Comparison of ENCODE assay signal across 22 mouse cellular contexts in the genomic region with DNA sequence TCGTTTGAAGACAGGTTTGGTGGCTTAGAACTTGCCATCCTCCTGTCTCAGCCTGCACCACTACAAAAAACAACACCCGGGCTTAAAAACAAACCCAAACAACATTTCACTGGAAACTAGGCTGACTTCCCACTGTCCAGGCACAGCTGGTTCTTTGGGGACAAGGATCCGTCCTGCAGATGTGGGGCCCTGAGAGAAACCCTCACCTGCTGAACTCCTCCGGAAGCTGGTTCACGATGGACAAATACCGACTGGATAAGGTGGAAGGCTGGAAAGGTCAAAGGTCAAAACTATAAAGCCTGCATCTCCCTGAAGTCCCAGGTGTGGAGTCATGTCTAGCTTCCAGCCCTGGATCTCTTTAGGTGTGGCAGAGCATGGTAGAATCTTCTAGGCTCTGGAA. TPM values are rescaled to one million over a fixed set of nuclear protein-coding genes. Genes with fewer than 3 reads are reported as not detected.
DNase-seq lines count a peak whose midpoint lies in the region; ATAC-seq and TF ChIP-seq lines count a peak whose summit lies in the region.
"Had no signal": no experiment of that assay in that cellular context is flagged by ENCODE, and none has a peak within 500 bp of the region (broad histone marks: within the 10 kb centered on the region; RNA-seq: fewer than 3 reads in every experiment).

No protein-coding gene starts in this region.

- H3K9ac ChIP-seq in intestine, embryonic 16.5 days (ENCODE audit: low read depth, low read length): no peak overlapping the region
- no peak overlapping the region for H3K9ac ChIP-seq in intestine, embryonic 15.5 days
- H3K9ac ChIP-seq in forebrain, embryonic 12.5 days: no peak overlapping the region
- H3K9ac ChIP-seq: embryonic facial prominence, embryonic 15.5 days; forebrain, embryonic 15.5 days; hindbrain, embryonic 13.5 days had no signal

- 0 out of 2 replicates have a peak, but pooled peaks cover 4% of the 10 kb centered on the region for H3K27me3 ChIP-seq in intestine, embryonic 16.5 days (replicated peaks; ENCODE audit: control insufficient read depth, insufficient read depth, low read length)
- H3K27me3 ChIP-seq in intestine, embryonic 15.5 days (replicated peaks): no peaks in the 10 kb centered on the region
- no peaks in the 10 kb centered on the region for H3K27me3 ChIP-seq in thymus, adult 2 months (ENCODE audit: control insufficient read depth, insufficient read depth, low read length)
- peaks cover 82% of the 10 kb centered on the region for H3K27me3 ChIP-seq in forebrain, embryonic 12.5 days
- H3K27me3 ChIP-seq: embryonic facial prominence, embryonic 15.5 days had no signal

- no peaks in the 10 kb centered on the region for H3K9me3 ChIP-seq in intestine, embryonic 16.5 days (ENCODE audit: control insufficient read depth, low read length)
- no peaks in the 10 kb centered on the region for H3K9me3 ChIP-seq in intestine, embryonic 15.5 days
- H3K9me3 ChIP-seq in forebrain, embryonic 12.5 days: no peaks in the 10 kb centered on the region
- H3K9me3 ChIP-seq: embryonic facial prominence, embryonic 15.5 days; forebrain, embryonic 15.5 days; heart, embryonic 10.5 days; heart, embryonic 13.5 days; hindbrain, embryonic 13.5 days had no signal

- H3K27ac ChIP-seq in intestine, embryonic 16.5 days (ENCODE audit: low read length): peak overlapping the region; percentile 12; the same call in 1 of the 2 replicates
- no peak overlapping the region for H3K27ac ChIP-seq in intestine, embryonic 15.5 days
- H3K27ac ChIP-seq in thymus, adult 2 months (ENCODE audit: control insufficient read depth, insufficient read depth, low read length): peak overlapping the region; percentile 36; the same call in 1 of the 2 replicates
- H3K27ac ChIP-seq in forebrain, embryonic 12.5 days: no peak overlapping the region
- H3K27ac ChIP-seq: forebrain, embryonic 15.5 days; heart, adult 2 months; hindbrain, embryonic 13.5 days had no signal

- no peak for ATAC-seq in intestine, embryonic 16.5 days
- no peak for ATAC-seq in intestine, embryonic 15.5 days
- ATAC-seq in forebrain, embryonic 12.5 days (ENCODE audit: low FRiP score): no peak
- ATAC-seq: forebrain, embryonic 15.5 days; hindbrain, embryonic 16.5 days; intestine, postnatal 0 days had no signal

- TF ChIP-seq POLR2A in thymus, adult 2 months (IDR thresholded peaks at IDR 0.05; ENCODE audit: control insufficient read depth, extremely low read depth, insufficient read depth, low read length, poor library complexity): no peak

- peaks cover 51% of the 10 kb centered on the region for H3K4me1 ChIP-seq in intestine, embryonic 16.5 days (ENCODE audit: control insufficient read depth, insufficient read depth, low read length)
- peaks cover 56% of the 10 kb centered on the region for H3K4me1 ChIP-seq in intestine, embryonic 15.5 days (replicated peaks)
- peaks cover 69% of the 10 kb centered on the region for H3K4me1 ChIP-seq in thymus, adult 2 months (replicated peaks; ENCODE audit: control insufficient read depth, insufficient read depth, low read length)
- peaks cover 50% of the 10 kb centered on the region for H3K4me1 ChIP-seq in forebrain, embryonic 12.5 days

- H3K4me2 ChIP-seq in intestine, embryonic 16.5 days (ENCODE audit: low read depth, low read length): no peak overlapping the region
- H3K4me2 ChIP-seq in intestine, embryonic 15.5 days (replicated peaks): no peak overlapping the region
- H3K4me2 ChIP-seq in forebrain, embryonic 12.5 days: no peak overlapping the region
- H3K4me2 ChIP-seq: embryonic facial prominence, embryonic 15.5 days; forebrain, embryonic 15.5 days; heart, embryonic 13.5 days; hindbrain, embryonic 13.5 days had no signal

- peak; percentile 37 for DNase-seq in cerebellum, adult 9-11 months
- DNase-seq in cerebellum, postnatal 25 days: no peak
- no peak for DNase-seq in thymus, adult 2 months
- no peak for DNase-seq in thymus, adult 18-20 months
- peak; percentile 75 for DNase-seq in yolk sac, embryonic 10.5 days (ENCODE audit: low spot score)
- DNase-seq: adrenal gland, adult 2 months; adrenal gland, postnatal 14 days; B cell, adult 2 months; cerebellum, postnatal 36 days; embryo, embryonic 11 days; gastrocnemius, postnatal 25 days; heart, adult 2 months had no signal

- TF ChIP-seq CTCF in thymus, adult 2 months (IDR thresholded peaks at IDR 0.05; ENCODE audit: borderline replicate concordance, control insufficient read depth, extremely low read depth, insufficient read depth, low read length, poor library complexity): no peak

- H3K4me3 ChIP-seq in intestine, embryonic 16.5 days (ENCODE audit: low read length): no peak overlapping the region
- no peak overlapping the region for H3K4me3 ChIP-seq in intestine, embryonic 15.5 days (replicated peaks)
- H3K4me3 ChIP-seq in thymus, adult 2 months (ENCODE audit: control insufficient read depth, insufficient read depth, low read length): no peak overlapping the region
- no peak overlapping the region for H3K4me3 ChIP-seq in forebrain, embryonic 12.5 days (replicated peaks)
- H3K4me3 ChIP-seq: embryonic facial prominence, embryonic 15.5 days; forebrain, embryonic 15.5 days; heart, adult 2 months; heart, embryonic 10.5 days; heart, embryonic 13.5 days; hindbrain, embryonic 13.5 days had no signal

- no peaks in the 10 kb centered on the region for H3K36me3 ChIP-seq in intestine, embryonic 16.5 days (ENCODE audit: control insufficient read depth, insufficient read depth, low read length)
- H3K36me3 ChIP-seq in intestine, embryonic 15.5 days: no peaks in the 10 kb centered on the region
- H3K36me3 ChIP-seq in thymus, adult 2 months (ENCODE audit: control insufficient read depth, insufficient read depth, low read length): no peaks in the 10 kb centered on the region
- no peaks in the 10 kb centered on the region for H3K36me3 ChIP-seq in forebrain, embryonic 12.5 days (replicated peaks)
- H3K36me3 ChIP-seq: embryonic facial prominence, embryonic 15.5 days; forebrain, embryonic 15.5 days; heart, embryonic 10.5 days; heart, embryonic 13.5 days; hindbrain, embryonic 13.5 days had no signal

- 32% methylated on average over 6 of the region's 6 CpGs for WGBS in intestine, embryonic 16.5 days
- WGBS in intestine, embryonic 15.5 days: 38% methylated on average over 6 of the region's 6 CpGs
- WGBS in thymus, adult 2 months: 62% methylated on average over 6 of the region's 6 CpGs
- WGBS in forebrain, embryonic 12.5 days: 66% methylated on average over 6 of the region's 6 CpGs

RNA-seq across cellular contexts. Expression of gene Tle6, which starts 2.0 kb away (rescaled TPM):
- 21.0 and 22.7 TPM in 2 replicates for polyA plus RNA-seq in intestine, embryonic 16.5 days (2015; fragmentation: Nextera tagmentation; extraction: Ambion mirVana)
- 19.9 and 26.0 TPM in 2 replicates for polyA plus RNA-seq in intestine, embryonic 15.5 days (2015; fragmentation: Nextera tagmentation; extraction: Ambion mirVana)
- 22.5 and 28.8 TPM in 2 replicates for polyA plus RNA-seq in thymus, adult 2 months (2012; rRNA removed)
- 3.1 and 4.3 TPM in 2 replicates for polyA plus RNA-seq in forebrain, embryonic 12.5 days (2016; fragmentation: Nextera tagmentation; extraction: Ambion mirVana)

RNA-seq across cellular contexts. Expression of gene BC025920, which starts 7.2 kb away (rescaled TPM):
- polyA plus RNA-seq in intestine, embryonic 16.5 days (2015; fragmentation: Nextera tagmentation; extraction: Ambion mirVana): 0.61 and 1.2 TPM in 2 replicates
- 0.85 and 1.00 TPM in 2 replicates for polyA plus RNA-seq in intestine, embryonic 15.5 days (2015; fragmentation: Nextera tagmentation; extraction: Ambion mirVana)
- 2.8 and 3.3 TPM in 2 replicates for polyA plus RNA-seq in thymus, adult 2 months (2012; rRNA removed)
- polyA plus RNA-seq in forebrain, embryonic 12.5 days (2016; fragmentation: Nextera tagmentation; extraction: Ambion mirVana): 2.2 and 2.7 TPM in 2 replicates

RNA-seq across cellular contexts. Expression of gene Tle2, which starts 24.5 kb away (rescaled TPM):
- polyA plus RNA-seq in intestine, embryonic 16.5 days (2015; fragmentation: Nextera tagmentation; extraction: Ambion mirVana): 12.6 and 13.6 TPM in 2 replicates
- 14.5 and 17.8 TPM in 2 replicates for polyA plus RNA-seq in intestine, embryonic 15.5 days (2015; fragmentation: Nextera tagmentation; extraction: Ambion mirVana)
- polyA plus RNA-seq in thymus, adult 2 months (2012; rRNA removed): 100 and 115 TPM in 2 replicates
- 14.3 and 16.5 TPM in 2 replicates for polyA plus RNA-seq in forebrain, embryonic 12.5 days (2016; fragmentation: Nextera tagmentation; extraction: Ambion mirVana)

RNA-seq across cellular contexts. Expression of gene Sirt6, which starts 28.7 kb away (rescaled TPM):
- polyA plus RNA-seq in intestine, embryonic 16.5 days (2015; fragmentation: Nextera tagmentation; extraction: Ambion mirVana): 29.3 and 29.5 TPM in 2 replicates
- 28.9 and 33.3 TPM in 2 replicates for polyA plus RNA-seq in intestine, embryonic 15.5 days (2015; fragmentation: Nextera tagmentation; extraction: Ambion mirVana)
- 81.9 and 84.7 TPM in 2 replicates for polyA plus RNA-seq in thymus, adult 2 months (2012; rRNA removed)
- polyA plus RNA-seq in forebrain, embryonic 12.5 days (2016; fragmentation: Nextera tagmentation; extraction: Ambion mirVana): 50.7 and 52.6 TPM in 2 replicates

RNA-seq across cellular contexts. Expression of gene Ankrd24, which starts 29.5 kb away (rescaled TPM):
- 8.2 and 8.7 TPM in 2 replicates for polyA plus RNA-seq in intestine, embryonic 16.5 days (2015; fragmentation: Nextera tagmentation; extraction: Ambion mirVana)
- polyA plus RNA-seq in intestine, embryonic 15.5 days (2015; fragmentation: Nextera tagmentation; extraction: Ambion mirVana): 8.4 and 9.8 TPM in 2 replicates
- 16.3 and 19.1 TPM in 2 replicates for polyA plus RNA-seq in thymus, adult 2 months (2012; rRNA removed)
- polyA plus RNA-seq in forebrain, embryonic 12.5 days (2016; fragmentation: Nextera tagmentation; extraction: Ambion mirVana): 6.2 and 7.4 TPM in 2 replicates

Comparison
In these comparisons a context has a peak if more than half of its experiments do, and no peak if none do; other contexts are left out.
1. DNase-seq: peak in cerebellum, adult 9-11 months (single experiment) and yolk sac, embryonic 10.5 days (single experiment); none in cerebellum, postnatal 25 days (0 of 2), thymus, adult 2 months (single experiment) and thymus, adult 18-20 months (0 of 2).
2. H3K27ac ChIP-seq: peak in intestine, embryonic 16.5 days (single experiment) and thymus, adult 2 months (single experiment); none in intestine, embryonic 15.5 days (single experiment) and forebrain, embryonic 12.5 days (single experiment).